Mouse (Mus musculus): ENCODE measurements at regions not wholly inside any gene's neighbourhood (a gene's known extent, or its start where the extent isn't known, plus 50 kb on each side); places are given as distances from the start of the nearest gene placed in this dataset.

DNA sequence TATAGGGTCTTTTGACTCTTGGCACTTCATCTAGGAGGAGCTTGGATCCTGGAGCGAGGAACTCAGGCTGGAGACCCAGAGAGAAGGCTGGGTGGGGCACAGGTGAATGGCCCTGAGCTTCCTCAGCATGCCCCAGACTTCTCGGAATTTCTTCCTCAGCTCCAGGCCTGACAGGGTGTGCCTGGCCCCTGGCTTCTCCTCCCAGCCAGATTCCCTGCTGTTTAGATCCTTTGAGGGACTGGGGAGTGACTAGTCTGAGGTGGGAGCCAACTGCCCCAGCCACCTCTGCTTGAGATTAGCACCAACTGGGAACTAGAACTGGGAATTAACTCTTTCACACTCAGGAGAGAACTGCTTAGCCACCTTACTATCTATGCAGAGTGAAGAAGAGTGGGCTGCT is 325.8 kb downstream of the Mllt3 start:
- H3K27me3 ChIP-seq (replicated peaks; ENCODE audit: control insufficient read depth, insufficient read depth, low read length) = no peaks in the 10 kb centered on the region
- ATAC-seq = no peak
- 52% methylated on average over 2 of the region's 2 CpGs for WGBS
- TF ChIP-seq CTCF (IDR thresholded peaks at IDR 0.05; ENCODE audit: low read depth) = no peak
- no peaks in the 10 kb centered on the region for H3K9me3 ChIP-seq (ENCODE audit: control insufficient read depth)
- H3K36me3 ChIP-seq (ENCODE audit: control insufficient read depth, insufficient read depth) = no peaks in the 10 kb centered on the region
- no peak overlapping the region for H3K27ac ChIP-seq (ENCODE audit: low read depth, low read length)
- no peaks in the 10 kb centered on the region for H3K4me1 ChIP-seq (replicated peaks; ENCODE audit: control insufficient read depth, insufficient read depth, low read length)
- no peak overlapping the region for H3K4me3 ChIP-seq (ENCODE audit: low read depth, low read length)
- no peak overlapping the region for H3K4me2 ChIP-seq (replicated peaks; ENCODE audit: low read depth)
- no peak overlapping the region for H3K9ac ChIP-seq (ENCODE audit: low read depth, low read length)

DNA sequence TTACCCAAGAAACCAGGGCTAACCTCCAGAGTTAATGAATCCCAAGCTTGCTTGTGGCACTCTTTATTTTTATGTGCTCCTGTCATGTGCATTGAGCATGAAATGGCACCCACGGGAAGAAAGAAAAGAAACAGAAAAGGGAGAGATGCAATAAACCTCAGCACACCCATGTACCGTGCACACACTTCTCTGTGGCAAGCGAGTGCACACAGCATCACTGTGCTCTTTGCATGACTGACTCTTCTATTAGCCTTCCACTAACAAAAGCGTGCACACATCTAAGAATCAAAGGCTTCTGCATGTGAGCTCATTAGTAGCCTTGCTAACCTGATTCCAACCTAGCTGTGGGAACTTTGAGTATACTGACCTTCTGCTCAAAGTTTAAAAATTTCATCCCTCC is 330.3 kb downstream of the Mllt3 start:
- no peaks in the 10 kb centered on the region for H3K9me3 ChIP-seq (ENCODE audit: control insufficient read depth)
- ATAC-seq = no peak
- no peak overlapping the region for H3K4me2 ChIP-seq (replicated peaks; ENCODE audit: low read depth)
- H3K27ac ChIP-seq (ENCODE audit: low read depth, low read length) = no peak overlapping the region
- no peak overlapping the region for H3K9ac ChIP-seq (ENCODE audit: low read depth, low read length)
- H3K4me3 ChIP-seq (ENCODE audit: low read depth, low read length) = no peak overlapping the region
- no peaks in the 10 kb centered on the region for H3K36me3 ChIP-seq (ENCODE audit: control insufficient read depth, insufficient read depth)
- no peaks in the 10 kb centered on the region for H3K4me1 ChIP-seq (replicated peaks; ENCODE audit: control insufficient read depth, insufficient read depth, low read length)
- H3K27me3 ChIP-seq (replicated peaks; ENCODE audit: control insufficient read depth, insufficient read depth, low read length) = no peaks in the 10 kb centered on the region
- TF ChIP-seq CTCF (IDR thresholded peaks at IDR 0.05; ENCODE audit: low read depth) = no peak
- WGBS = 86% methylated on average over 4 of the region's 4 CpGs

DNA sequence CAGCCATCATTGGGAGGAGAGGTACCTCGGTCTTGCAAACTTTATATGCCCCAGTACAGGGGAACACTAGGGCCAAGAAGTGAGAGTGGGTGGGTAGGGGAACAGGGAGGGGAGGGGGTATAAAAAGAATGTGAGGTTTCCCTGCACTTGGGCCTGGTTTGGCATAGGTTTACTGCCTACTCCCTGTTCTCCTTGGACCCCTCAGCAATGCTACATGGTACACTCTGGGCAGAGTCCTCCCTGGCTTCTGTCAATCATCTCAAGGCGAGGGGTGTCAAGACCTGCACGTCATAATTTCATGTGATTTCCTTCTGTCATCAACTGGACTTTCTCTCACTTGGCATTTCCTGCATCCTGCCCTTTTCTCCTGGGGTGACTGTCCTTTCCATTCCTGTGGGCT is 330.9 kb downstream of the Mllt3 start:
- Histone ChIP-seq H3K4me2 (replicated peaks; ENCODE audit: low read depth) (no peak overlapping the region), H3K4me1 (replicated peaks; ENCODE audit: control insufficient read depth, insufficient read depth, low read length) (no peaks in the 10 kb centered on the region), H3K4me3 (ENCODE audit: low read depth, low read length) (no peak overlapping the region), H3K9ac (ENCODE audit: low read depth, low read length) (no peak overlapping the region), H3K36me3 (ENCODE audit: control insufficient read depth, insufficient read depth) (no peaks in the 10 kb centered on the region), H3K27me3 (replicated peaks; ENCODE audit: control insufficient read depth, insufficient read depth, low read length) (no peaks in the 10 kb centered on the region), H3K27ac (ENCODE audit: low read depth, low read length) (no peak overlapping the region), H3K9me3 (ENCODE audit: control insufficient read depth) (no peaks in the 10 kb centered on the region)
- no peak for ATAC-seq
- WGBS = 85% methylated on average over 3 of the region's 3 CpGs
- no peak for TF ChIP-seq CTCF (IDR thresholded peaks at IDR 0.05; ENCODE audit: low read depth)

DNA sequence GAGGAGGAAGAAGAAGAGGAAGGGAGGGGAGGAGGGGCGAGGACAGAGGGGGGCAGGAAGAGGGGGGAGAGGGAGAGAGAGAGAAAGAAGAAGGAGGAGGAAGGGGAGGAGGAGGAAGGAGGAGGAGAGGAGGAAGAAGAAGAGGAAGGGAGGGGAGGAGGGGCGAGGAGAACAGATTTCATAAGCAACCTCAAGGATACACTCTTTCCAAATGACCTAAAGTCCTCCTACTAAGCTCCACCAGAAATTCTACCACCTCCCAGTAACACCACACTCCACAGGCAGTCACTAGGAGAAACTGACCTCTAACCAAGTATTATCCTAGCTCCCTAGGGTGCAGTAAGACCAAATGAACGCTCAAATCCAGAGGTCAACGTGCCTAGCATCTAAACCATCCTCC is 332.1 kb downstream of the Mllt3 start:
- Histone ChIP-seq H3K27me3 (replicated peaks; ENCODE audit: control insufficient read depth, insufficient read depth, low read length) (no peaks in the 10 kb centered on the region), H3K9ac (ENCODE audit: low read depth, low read length) (no peak overlapping the region), H3K36me3 (ENCODE audit: control insufficient read depth, insufficient read depth) (no peaks in the 10 kb centered on the region), H3K4me1 (replicated peaks; ENCODE audit: control insufficient read depth, insufficient read depth, low read length) (no peaks in the 10 kb centered on the region), H3K4me3 (ENCODE audit: low read depth, low read length) (no peak overlapping the region), H3K4me2 (replicated peaks; ENCODE audit: low read depth) (no peak overlapping the region), H3K27ac (ENCODE audit: low read depth, low read length) (no peak overlapping the region), H3K9me3 (ENCODE audit: control insufficient read depth) (no peaks in the 10 kb centered on the region)
- 79% methylated on average over 4 of the region's 4 CpGs for WGBS
- no peak for ATAC-seq
- TF ChIP-seq CTCF (IDR thresholded peaks at IDR 0.05; ENCODE audit: low read depth) = no peak

DNA sequence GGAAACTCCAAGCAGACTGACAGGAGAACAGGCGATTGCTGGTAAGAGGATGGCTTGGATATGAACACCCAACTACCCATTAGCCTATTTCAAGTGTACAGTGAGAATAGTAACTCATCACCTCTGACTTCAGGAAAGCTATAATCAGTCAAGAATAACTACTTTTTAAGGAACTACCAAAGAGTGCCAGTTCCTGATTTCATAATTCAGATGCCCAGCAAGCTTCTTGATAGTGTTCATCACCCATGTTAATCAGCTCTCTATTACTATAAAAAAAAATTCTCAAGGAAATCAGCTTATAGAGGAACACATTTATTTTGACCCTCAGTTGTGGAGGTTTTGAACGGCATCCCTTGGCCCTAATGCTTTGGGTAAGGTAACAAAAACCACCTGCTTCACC is 332.7 kb downstream of the Mllt3 start:
- no peaks in the 10 kb centered on the region for H3K36me3 ChIP-seq (ENCODE audit: control insufficient read depth, insufficient read depth)
- no peak overlapping the region for H3K4me2 ChIP-seq (replicated peaks; ENCODE audit: low read depth)
- no peak for ATAC-seq
- no peaks in the 10 kb centered on the region for H3K9me3 ChIP-seq (ENCODE audit: control insufficient read depth)
- no peak overlapping the region for H3K27ac ChIP-seq (ENCODE audit: low read depth, low read length)
- H3K9ac ChIP-seq (ENCODE audit: low read depth, low read length) = no peak overlapping the region
- H3K27me3 ChIP-seq (replicated peaks; ENCODE audit: control insufficient read depth, insufficient read depth, low read length) = no peaks in the 10 kb centered on the region
- TF ChIP-seq CTCF (IDR thresholded peaks at IDR 0.05; ENCODE audit: low read depth) = no peak
- WGBS = 88% methylated on average over 2 of the region's 2 CpGs
- no peak overlapping the region for H3K4me3 ChIP-seq (ENCODE audit: low read depth, low read length)
- H3K4me1 ChIP-seq (replicated peaks; ENCODE audit: control insufficient read depth, insufficient read depth, low read length) = no peaks in the 10 kb centered on the region

DNA sequence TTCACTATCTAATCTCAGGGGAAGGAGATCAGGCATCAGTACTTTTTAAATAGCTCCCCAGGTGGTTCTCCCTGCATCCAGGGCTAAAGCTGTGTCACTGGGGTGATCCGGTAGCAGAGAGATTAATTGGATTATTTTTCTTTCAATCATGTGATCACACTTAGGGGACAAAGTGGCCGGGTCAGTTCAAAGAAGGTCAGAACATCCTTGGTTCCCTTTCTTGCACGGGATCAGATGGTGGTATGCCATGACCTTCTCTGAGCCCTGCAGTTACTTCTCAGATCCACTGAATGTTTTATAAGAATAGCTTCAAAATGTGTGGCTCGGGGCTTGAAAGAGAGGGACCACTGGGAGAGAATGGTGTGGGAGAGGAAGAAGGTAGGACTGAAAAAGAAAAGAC is 333.6 kb downstream of the Mllt3 start:
- TF ChIP-seq CTCF (IDR thresholded peaks at IDR 0.05; ENCODE audit: low read depth) = no peak
- H3K4me2 ChIP-seq (replicated peaks; ENCODE audit: low read depth) = no peak overlapping the region
- ATAC-seq = no peak
- no peaks in the 10 kb centered on the region for H3K27me3 ChIP-seq (replicated peaks; ENCODE audit: control insufficient read depth, insufficient read depth, low read length)
- H3K9ac ChIP-seq (ENCODE audit: low read depth, low read length) = no peak overlapping the region
- no peaks in the 10 kb centered on the region for H3K9me3 ChIP-seq (ENCODE audit: control insufficient read depth)
- 59% methylated on average over 4 of the region's 4 CpGs for WGBS
- H3K4me1 ChIP-seq (replicated peaks; ENCODE audit: control insufficient read depth, insufficient read depth, low read length) = no peaks in the 10 kb centered on the region
- no peak overlapping the region for H3K27ac ChIP-seq (ENCODE audit: low read depth, low read length)
- no peaks in the 10 kb centered on the region for H3K36me3 ChIP-seq (ENCODE audit: control insufficient read depth, insufficient read depth)
- no peak overlapping the region for H3K4me3 ChIP-seq (ENCODE audit: low read depth, low read length)

DNA sequence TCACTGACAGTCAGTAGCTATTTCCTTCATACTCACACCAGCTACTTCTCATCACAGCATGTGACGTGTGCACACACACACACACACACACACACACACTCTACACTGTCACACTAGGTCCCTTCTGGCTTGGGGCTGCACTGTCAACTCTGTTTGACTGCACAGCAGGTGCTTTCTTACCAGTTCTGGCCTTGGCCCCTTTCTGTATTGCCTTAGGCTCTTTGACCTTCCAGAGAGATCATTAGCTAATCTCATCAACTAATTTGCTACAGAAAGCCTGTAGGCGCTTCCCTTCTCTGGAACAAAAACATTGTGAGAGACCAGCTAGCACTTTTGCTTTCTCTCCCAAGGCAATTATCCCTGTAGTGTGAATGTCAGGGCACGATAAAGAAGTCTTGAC is 334.4 kb downstream of the Mllt3 start:
- WGBS = 64% methylated on average over 3 of the region's 3 CpGs
- no peaks in the 10 kb centered on the region for H3K36me3 ChIP-seq (ENCODE audit: control insufficient read depth, insufficient read depth)
- no peak overlapping the region for H3K27ac ChIP-seq (ENCODE audit: low read depth, low read length)
- no peak for TF ChIP-seq CTCF (IDR thresholded peaks at IDR 0.05; ENCODE audit: low read depth)
- no peak overlapping the region for H3K4me3 ChIP-seq (ENCODE audit: low read depth, low read length)
- no peak for ATAC-seq
- H3K4me1 ChIP-seq (replicated peaks; ENCODE audit: control insufficient read depth, insufficient read depth, low read length) = no peaks in the 10 kb centered on the region
- H3K4me2 ChIP-seq (replicated peaks; ENCODE audit: low read depth) = no peak overlapping the region
- H3K9ac ChIP-seq (ENCODE audit: low read depth, low read length) = no peak overlapping the region
- no peaks in the 10 kb centered on the region for H3K27me3 ChIP-seq (replicated peaks; ENCODE audit: control insufficient read depth, insufficient read depth, low read length)
- H3K9me3 ChIP-seq (ENCODE audit: control insufficient read depth) = no peaks in the 10 kb centered on the region
